Mouse (Mus musculus): ENCODE measurements at regions not wholly inside any gene's neighbourhood (a gene's known extent, or its start where the extent isn't known, plus 50 kb on each side); places are given as distances from the start of the nearest gene placed in this dataset.

DNA sequence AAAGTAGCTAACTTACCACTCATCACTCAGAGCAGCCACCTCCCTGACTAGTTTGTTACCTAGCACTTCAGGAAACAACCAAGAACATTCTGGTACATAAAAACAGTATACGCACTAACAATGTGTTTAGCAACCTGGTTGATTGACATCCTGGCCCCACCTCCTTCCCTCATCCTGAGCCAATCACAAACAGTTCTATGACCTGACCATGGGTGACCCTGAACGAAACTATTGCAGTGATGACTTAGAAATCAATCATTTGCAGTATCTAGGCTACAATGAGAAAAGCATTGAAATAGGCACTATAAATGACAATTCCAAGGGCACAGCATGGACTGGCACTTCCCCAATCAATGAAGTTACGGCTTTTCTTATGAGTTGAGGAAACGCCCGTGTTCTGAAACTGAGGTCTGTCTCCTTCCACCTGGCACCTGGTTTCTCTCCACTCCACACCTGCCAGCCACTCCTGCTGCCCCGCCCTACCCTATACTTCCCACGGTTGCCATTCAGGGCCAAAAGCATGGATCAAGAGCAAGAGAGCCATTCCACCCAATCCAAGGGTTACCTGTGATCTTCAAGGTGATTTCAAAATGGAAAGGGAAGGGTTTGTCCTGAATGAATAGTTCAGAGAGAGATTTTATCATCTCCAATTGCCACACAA is 162.9 kb upstream of the Lrig3 start:
- no peak overlapping the region for H3K4me3 ChIP-seq (replicated peaks)
- peaks cover 20% of the 10 kb centered on the region for H3K9me3 ChIP-seq
- no peak for TF ChIP-seq GATA1 (IDR thresholded peaks at IDR 0.05; ENCODE audit: borderline replicate concordance, low read length)
- TF ChIP-seq FLI1 (IDR thresholded peaks at IDR 0.05; ENCODE audit: low read length), result no peak
- H3K4me1 ChIP-seq, result no peaks in the 10 kb centered on the region
- H3K36me3 ChIP-seq (replicated peaks; ENCODE audit: low read length), result no peaks in the 10 kb centered on the region
- no peaks in the 10 kb centered on the region for H3K27me3 ChIP-seq (replicated peaks)

GRCm38 (mm10) chr10:125809763-125810361 is 156.1 kb upstream of the Lrig3 start:
- Histone ChIP-seq H3K36me3 (replicated peaks; ENCODE audit: low read length) (no peaks in the 10 kb centered on the region), H3K27me3 (replicated peaks) (no peaks in the 10 kb centered on the region), H3K9me3 (peaks cover 41% of the 10 kb centered on the region), H3K4me1 (no peaks in the 10 kb centered on the region), H3K4me3 (replicated peaks) (no peak overlapping the region)
- TF ChIP-seq GATA1 (IDR thresholded peaks at IDR 0.05; ENCODE audit: borderline replicate concordance, low read length) (no peak), FLI1 (IDR thresholded peaks at IDR 0.05; ENCODE audit: low read length) (no peak)

DNA sequence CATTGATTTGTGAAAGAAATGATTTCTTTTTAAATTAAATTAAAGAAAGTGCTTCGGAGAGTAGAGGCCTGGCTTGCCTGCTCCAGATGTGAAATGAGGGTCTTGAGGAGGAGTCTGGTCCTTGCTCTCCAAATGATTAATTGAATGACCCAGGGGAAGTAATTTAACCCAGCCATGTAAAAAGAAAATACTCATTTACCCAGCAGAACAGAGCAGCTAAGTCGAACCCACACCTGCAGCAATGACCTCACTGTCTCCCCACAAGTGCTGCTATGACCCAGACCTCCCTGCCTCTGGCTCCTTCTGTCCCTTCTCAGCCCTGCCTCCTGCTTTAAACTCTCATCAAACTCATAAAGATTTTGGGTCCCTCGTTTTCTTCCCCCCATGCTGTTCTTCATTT is 155.4 kb upstream of the Lrig3 start:
- peaks cover 45% of the 10 kb centered on the region for H3K9me3 ChIP-seq
- no peaks in the 10 kb centered on the region for H3K27me3 ChIP-seq (replicated peaks)
- H3K36me3 ChIP-seq (replicated peaks; ENCODE audit: low read length), result no peaks in the 10 kb centered on the region
- TF ChIP-seq GATA1 (IDR thresholded peaks at IDR 0.05; ENCODE audit: borderline replicate concordance, low read length), result no peak
- no peak for TF ChIP-seq FLI1 (IDR thresholded peaks at IDR 0.05; ENCODE audit: low read length)
- H3K4me3 ChIP-seq (replicated peaks), result no peak overlapping the region
- no peaks in the 10 kb centered on the region for H3K4me1 ChIP-seq

DNA sequence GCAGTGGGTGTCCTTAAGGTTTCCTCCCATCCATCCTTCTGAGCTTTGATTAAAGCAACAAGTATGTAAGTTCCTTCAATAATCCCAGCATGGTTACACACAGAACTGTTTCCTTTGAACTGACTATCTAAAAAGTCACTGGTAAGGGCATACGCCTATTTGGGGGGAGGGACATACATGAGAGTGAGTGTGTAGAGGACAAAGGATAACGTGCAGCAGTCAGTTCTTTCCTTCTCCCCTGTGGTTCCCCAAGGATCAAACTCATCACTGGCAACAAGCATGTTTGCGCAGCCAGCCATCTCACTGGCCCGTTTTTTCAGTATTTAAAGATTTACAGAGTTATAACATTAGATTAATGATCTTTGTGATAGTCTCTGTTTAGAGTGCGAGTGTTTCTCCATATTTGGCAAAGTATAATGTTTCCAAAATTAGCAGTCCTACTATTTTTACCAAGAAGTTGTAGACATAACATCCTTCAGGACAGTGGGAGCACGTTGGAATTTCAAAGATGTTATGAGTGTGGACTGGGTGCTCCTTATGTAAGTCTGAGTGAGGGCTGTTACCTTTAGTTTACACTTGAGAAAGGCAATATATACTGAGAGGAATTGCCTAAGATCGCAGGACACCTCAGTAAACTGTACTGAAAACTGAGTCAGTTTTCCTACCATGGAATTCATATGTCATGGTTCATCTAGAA is 151.6 kb upstream of the Lrig3 start:
- no peaks in the 10 kb centered on the region for H3K4me1 ChIP-seq
- H3K27me3 ChIP-seq (replicated peaks), result no peaks in the 10 kb centered on the region
- peaks cover 50% of the 10 kb centered on the region for H3K9me3 ChIP-seq
- H3K4me3 ChIP-seq (replicated peaks), result no peak overlapping the region
- TF ChIP-seq GATA1 (IDR thresholded peaks at IDR 0.05; ENCODE audit: borderline replicate concordance, low read length) (no peak), FLI1 (IDR thresholded peaks at IDR 0.05; ENCODE audit: low read length) (no peak)
- no peaks in the 10 kb centered on the region for H3K36me3 ChIP-seq (replicated peaks; ENCODE audit: low read length)

GRCm38 (mm10) chr10:125832134-125832533 is 133.8 kb upstream of the Lrig3 start:
- no peak overlapping the region for H3K4me3 ChIP-seq (replicated peaks)
- TF ChIP-seq GATA1 (IDR thresholded peaks at IDR 0.05; ENCODE audit: borderline replicate concordance, low read length), result no peak
- no peak for TF ChIP-seq FLI1 (IDR thresholded peaks at IDR 0.05; ENCODE audit: low read length)
- no peaks in the 10 kb centered on the region for H3K27me3 ChIP-seq (replicated peaks)
- no peaks in the 10 kb centered on the region for H3K36me3 ChIP-seq (replicated peaks; ENCODE audit: low read length)
- no peaks in the 10 kb centered on the region for H3K4me1 ChIP-seq
- H3K9me3 ChIP-seq, result peaks cover 52% of the 10 kb centered on the region

- H3K27me3 ChIP-seq (replicated peaks), result no peaks in the 10 kb centered on the region
- no peaks in the 10 kb centered on the region for H3K36me3 ChIP-seq (replicated peaks; ENCODE audit: low read length)
- peaks cover 56% of the 10 kb centered on the region for H3K9me3 ChIP-seq
Observed at GRCm38 (mm10) chr10:125832764-125833163, 133.2 kb upstream of the Lrig3 start.

GRCm38 (mm10) chr10:125833989-125834388 is 132.0 kb upstream of the Lrig3 start:
- no peak for TF ChIP-seq FLI1 (IDR thresholded peaks at IDR 0.05; ENCODE audit: low read length)
- TF ChIP-seq GATA1 (IDR thresholded peaks at IDR 0.05; ENCODE audit: borderline replicate concordance, low read length), result no peak
- no peaks in the 10 kb centered on the region for H3K4me1 ChIP-seq
- no peaks in the 10 kb centered on the region for H3K27me3 ChIP-seq (replicated peaks)
- H3K36me3 ChIP-seq (replicated peaks; ENCODE audit: low read length), result no peaks in the 10 kb centered on the region
- peak overlapping the region; percentile 71 for H3K4me3 ChIP-seq (replicated peaks)
- peaks cover 55% of the 10 kb centered on the region for H3K9me3 ChIP-seq

More at GRCm38 (mm10) chr10:125832764-125833163, 133.2 kb upstream of the Lrig3 start:
- TF ChIP-seq FLI1 (IDR thresholded peaks at IDR 0.05; ENCODE audit: low read length) (no peak), GATA1 (IDR thresholded peaks at IDR 0.05; ENCODE audit: borderline replicate concordance, low read length) (no peak)
- Histone ChIP-seq H3K4me1 (no peaks in the 10 kb centered on the region), H3K4me3 (replicated peaks) (no peak overlapping the region)

- no peak for TF ChIP-seq GATA1 (IDR thresholded peaks at IDR 0.05; ENCODE audit: borderline replicate concordance, low read length)
- no peak for TF ChIP-seq FLI1 (IDR thresholded peaks at IDR 0.05; ENCODE audit: low read length)
- H3K27me3 ChIP-seq (replicated peaks), result no peaks in the 10 kb centered on the region
- no peaks in the 10 kb centered on the region for H3K36me3 ChIP-seq (replicated peaks; ENCODE audit: low read length)
- peaks cover 61% of the 10 kb centered on the region for H3K9me3 ChIP-seq
- no peaks in the 10 kb centered on the region for H3K4me1 ChIP-seq
- H3K4me3 ChIP-seq (replicated peaks), result no peak overlapping the region
Observed at GRCm38 (mm10) chr10:125838982-125839381, 127.0 kb upstream of the Lrig3 start.

DNA sequence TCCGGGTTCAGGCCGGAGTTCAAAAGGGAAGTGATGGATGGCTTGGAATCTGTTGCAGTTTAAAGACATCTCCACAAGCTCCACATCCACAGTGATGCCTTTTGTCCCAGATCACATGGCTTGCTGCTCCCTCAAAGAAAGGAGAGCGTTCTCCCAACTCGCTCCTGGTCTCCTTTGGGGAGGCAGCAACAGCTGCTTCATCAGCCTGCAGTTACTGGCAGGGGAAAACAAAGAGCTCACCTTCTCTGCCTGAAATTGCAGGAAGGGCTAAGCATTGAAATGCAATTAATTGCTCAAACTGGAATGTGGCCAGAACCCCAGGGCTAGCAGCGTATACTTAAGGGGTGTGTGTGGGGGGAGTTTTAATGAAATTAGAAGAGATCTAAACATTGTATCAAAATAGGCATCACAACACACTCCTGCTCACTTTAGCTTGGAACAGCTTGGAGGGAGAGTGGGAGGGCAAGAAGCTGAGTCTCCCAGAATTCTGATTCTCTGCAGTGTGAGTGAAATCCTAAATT is 126.3 kb upstream of the Lrig3 start:
- no peak overlapping the region for H3K4me3 ChIP-seq (replicated peaks)
- TF ChIP-seq FLI1 (IDR thresholded peaks at IDR 0.05; ENCODE audit: low read length) (no peak), GATA1 (IDR thresholded peaks at IDR 0.05; ENCODE audit: borderline replicate concordance, low read length) (no peak)
- peaks cover 59% of the 10 kb centered on the region for H3K9me3 ChIP-seq
- H3K4me1 ChIP-seq, result no peaks in the 10 kb centered on the region
- H3K36me3 ChIP-seq (replicated peaks; ENCODE audit: low read length), result no peaks in the 10 kb centered on the region
- no peaks in the 10 kb centered on the region for H3K27me3 ChIP-seq (replicated peaks)

GRCm38 (mm10) chr10:125840388-125840787 is 125.6 kb upstream of the Lrig3 start:
- no peak for TF ChIP-seq GATA1 (IDR thresholded peaks at IDR 0.05; ENCODE audit: borderline replicate concordance, low read length)
- no peak for TF ChIP-seq FLI1 (IDR thresholded peaks at IDR 0.05; ENCODE audit: low read length)
- Histone ChIP-seq H3K4me1 (no peaks in the 10 kb centered on the region), H3K36me3 (replicated peaks; ENCODE audit: low read length) (no peaks in the 10 kb centered on the region), H3K27me3 (replicated peaks) (no peaks in the 10 kb centered on the region), H3K9me3 (peaks cover 61% of the 10 kb centered on the region), H3K4me3 (replicated peaks) (no peak overlapping the region)
